Mouse (Mus musculus): ENCODE data around the gene Col24a1.
"Not testable (repeated sequence)": the region's sequence is repeated elsewhere in the genome, so short reads cannot be mapped to it uniquely, and the experiment has no call there.

Gene Col24a1

DNA sequence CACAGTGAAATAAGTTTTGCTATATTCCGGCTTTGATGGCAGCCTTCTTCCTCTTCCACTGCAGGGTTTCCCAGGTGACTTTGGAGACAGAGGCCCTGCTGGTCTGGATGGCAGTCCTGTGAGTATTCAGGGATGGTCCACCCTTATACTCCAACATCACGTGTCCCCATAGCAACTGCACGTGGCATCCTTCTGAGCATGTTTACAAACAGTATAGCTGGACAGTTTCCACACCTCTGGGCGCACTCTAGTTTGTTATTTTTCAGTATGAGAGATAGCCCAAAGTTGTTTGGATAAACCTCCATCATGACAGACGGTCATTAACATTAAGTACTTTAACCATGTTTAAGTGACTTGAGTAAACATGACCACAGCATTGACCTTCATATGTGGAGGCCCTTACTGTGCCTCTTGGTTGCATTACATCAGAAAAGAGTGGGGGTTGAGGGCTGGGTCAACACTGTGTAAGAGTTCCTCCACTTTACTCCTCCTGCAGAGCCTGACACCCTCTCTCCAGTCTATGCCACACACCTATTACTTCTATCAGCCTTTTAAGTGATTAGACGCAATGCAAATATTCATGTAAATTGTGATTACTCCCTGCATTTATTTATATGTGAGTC, 64.7 kb downstream of the Col24a1 start:
- no peak for DNase-seq

DNA sequence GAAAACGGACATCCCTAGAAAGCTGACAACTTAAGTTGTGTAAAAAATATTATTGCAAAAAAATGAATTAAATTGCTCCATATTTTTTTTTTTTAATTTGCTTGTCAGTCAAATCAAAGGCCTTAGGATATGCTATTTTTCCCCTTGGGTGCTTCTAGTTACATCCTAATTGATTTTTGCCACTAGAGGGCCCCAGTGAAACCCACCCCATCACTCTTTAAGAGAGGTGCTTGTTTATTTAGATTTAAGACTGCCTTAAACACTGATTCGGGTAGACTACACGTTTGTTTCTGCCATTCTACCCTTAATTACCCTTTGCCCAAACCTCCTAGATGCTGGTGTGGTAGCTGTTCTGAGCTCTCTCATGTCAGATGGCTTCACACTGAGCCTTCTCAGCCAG, 73.0 kb downstream of the Col24a1 start:
- DNase-seq, result peak; percentile 25 to 35

DNA sequence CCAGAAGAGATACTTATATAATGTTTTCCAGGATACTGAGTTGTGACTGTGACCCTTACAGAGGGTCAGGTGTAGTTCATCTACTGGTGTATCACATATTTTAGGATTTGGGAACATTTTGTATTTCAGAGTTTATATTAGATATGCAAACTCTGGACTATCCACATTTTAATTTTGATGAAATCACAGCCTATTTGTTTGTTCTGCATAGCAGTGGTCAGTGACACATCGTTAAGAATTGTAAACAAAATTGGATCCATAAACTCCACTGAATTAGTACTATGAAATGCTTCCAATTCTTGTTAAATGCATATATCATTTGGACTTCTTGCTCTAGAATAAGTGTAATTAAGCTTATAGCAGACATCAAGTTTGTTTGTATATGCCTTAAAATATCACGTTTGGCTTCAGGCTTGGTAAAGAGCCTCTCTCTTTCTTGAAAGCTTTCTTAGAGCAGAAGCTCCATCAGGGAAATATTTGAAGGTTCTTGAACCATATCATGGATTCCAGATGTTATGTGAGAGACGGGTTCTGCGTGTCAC, 75.0 kb downstream of the Col24a1 start:
- no peak for DNase-seq

DNA sequence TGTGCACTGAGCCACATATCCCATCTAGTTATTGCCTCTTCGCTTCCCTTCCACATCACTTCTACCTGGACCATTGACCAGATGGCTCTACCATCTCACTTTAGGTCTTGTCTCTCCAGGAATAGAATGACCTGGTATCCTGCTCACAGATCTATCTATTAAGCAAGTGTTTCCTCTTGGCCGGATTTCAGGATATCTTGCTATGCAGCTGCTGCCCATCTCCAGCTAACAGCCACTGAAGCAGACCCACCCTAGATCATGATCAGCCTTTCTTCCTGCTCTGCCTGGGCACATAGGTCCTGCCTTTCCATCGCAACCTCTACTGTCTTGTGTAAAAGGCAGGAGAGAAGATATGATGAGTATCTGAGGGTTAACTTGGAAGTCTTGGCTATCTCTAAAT, 84.0 kb downstream of the Col24a1 start:
- no peak for DNase-seq

GRCm38 (mm10) chr3:145383095-145383494, 90.8 kb downstream of the Col24a1 start:
- DNase-seq, result no peak

DNA sequence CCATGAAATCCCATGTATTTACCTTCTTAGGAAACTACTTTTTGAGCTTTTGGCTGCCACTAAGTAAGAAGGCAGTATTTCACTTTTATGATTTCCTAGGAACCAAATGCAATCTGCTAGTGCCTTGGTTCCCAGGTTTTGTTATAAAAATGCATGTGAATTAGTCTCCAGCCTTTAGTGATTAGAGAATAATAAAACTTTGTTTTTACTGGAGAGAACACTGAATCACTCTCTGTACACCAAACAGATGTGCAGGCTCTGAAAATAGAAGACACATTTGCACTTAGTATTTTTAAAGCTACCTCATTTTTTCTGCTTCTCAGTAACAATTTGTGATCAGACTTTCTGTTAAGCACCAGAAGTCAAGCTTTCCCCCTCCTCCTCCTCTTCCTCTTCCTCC, 94.2 kb downstream of the Col24a1 start:
- DNase-seq, result no peak

- DNase-seq, result no peak
Observed at GRCm38 (mm10) chr3:145390681-145391080, 98.4 kb downstream of the Col24a1 start.

DNA sequence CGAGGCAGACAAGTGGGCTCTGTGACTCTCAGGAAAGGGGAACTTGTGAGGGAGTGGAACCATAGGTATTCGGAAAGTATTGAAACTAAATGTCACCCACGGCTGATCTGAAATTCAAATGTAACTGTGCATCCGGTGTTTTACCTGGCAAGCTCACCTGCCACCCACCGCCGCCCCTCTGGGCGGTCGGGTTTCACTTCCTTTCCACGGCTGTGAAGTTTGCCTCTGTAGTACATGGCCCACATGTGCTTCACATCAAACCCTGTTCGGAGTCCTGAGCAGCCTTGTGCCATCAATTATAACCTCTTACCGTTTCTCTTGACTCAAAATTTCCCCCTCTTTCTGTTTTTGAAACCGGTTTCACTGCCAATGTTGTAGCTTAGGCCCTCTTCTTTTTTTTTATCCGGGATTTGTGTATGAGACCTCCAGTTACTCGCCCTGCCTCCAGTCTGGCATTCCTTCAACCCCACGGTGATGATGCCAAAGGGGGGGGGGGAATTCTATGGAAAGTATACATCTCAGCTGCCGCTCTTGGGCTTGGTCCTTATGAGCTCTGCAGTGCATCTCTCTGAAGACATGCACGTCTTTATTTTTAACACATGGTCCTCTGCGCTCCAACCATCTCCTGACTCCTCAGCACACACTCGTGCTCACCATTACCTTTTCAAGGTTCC, 99.9 kb downstream of the Col24a1 start:
- no peak for DNase-seq

- no peak for DNase-seq
Observed at GRCm38 (mm10) chr3:145399173-145399572, 106.9 kb downstream of the Col24a1 start.

- DNase-seq, result no peak
Observed at GRCm38 (mm10) chr3:145402257-145402656, 110.0 kb downstream of the Col24a1 start.

- no peak for DNase-seq
Observed at GRCm38 (mm10) chr3:145402994-145403393, 110.7 kb downstream of the Col24a1 start.

- DNase-seq, result peak; percentile 30 to 39
Observed at GRCm38 (mm10) chr3:145408045-145408444, 115.8 kb downstream of the Col24a1 start.

- peak in 1 of 2 experiments; percentile 5 for DNase-seq
Observed at GRCm38 (mm10) chr3:145412137-145412536, 119.9 kb downstream of the Col24a1 start.

DNA sequence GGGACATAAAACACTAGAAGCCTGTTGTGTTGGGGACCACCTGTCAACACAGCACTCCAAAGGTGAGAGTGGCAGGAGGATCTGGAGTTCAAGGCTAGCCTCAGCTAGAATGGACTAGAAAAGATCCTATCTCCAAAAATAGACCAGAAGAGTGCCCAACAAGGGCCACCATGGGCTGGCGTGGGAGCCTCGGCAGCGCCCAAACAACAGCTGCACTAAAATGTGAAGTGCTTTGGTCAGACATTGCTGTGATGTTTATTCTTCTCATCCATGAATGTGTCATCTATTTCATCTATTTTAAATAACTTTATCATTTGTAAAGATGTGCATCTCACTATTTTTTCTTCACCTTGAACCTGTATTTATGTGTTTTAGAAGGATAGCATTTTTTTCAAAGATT, 122.1 kb downstream of the Col24a1 start:
- DNase-seq, result no peak

GRCm38 (mm10) chr3:145417809-145418208, 125.5 kb downstream of the Col24a1 start:
- peak; percentile 19 to 38 for DNase-seq

- DNase-seq, result no peak
Observed at GRCm38 (mm10) chr3:145420421-145420820, 128.1 kb downstream of the Col24a1 start.

DNA sequence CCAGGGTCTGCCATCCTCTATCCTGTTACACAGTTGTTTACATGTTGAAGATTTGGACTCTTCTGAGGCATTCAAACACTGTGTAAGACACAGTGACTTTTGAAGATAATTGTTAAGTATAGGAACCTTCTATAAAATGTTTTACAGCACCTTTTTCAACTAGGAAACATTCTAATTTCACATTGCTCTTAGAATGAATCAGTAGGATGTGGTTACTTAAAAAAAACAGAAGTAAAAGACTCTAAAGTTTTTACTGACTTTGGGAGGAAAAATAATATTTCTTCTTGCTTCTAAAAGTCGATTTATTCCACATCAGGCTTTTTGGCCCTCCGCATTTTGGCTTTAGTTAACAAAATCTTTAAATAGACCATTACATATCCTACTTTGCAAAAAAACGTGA, 129.8 kb downstream of the Col24a1 start:
- DNase-seq, result no peak

- no peak for DNase-seq
Observed at GRCm38 (mm10) chr3:145438352-145438751, 146.1 kb downstream of the Col24a1 start.

DNA sequence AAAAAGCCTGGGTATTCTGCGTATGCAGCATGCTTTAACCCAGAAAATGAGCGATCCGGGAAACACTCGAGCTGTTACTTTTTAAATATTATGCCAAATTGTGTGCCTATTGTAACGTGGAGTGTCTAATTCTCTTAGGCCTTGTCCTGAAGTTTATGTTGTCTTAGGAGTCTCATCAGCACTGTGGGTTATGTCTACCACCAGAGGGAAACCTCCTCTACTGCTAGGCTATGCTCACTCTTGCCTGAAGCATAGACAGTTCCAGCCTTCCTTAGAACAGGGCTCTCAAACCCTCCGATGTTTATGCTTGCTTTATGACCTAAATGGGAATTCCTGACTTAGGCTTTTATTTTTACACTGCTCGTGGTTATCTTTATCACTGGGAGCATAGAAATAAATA, 146.8 kb downstream of the Col24a1 start:
- DNase-seq, result peak in 1 of 2 experiments; percentile 3

DNA sequence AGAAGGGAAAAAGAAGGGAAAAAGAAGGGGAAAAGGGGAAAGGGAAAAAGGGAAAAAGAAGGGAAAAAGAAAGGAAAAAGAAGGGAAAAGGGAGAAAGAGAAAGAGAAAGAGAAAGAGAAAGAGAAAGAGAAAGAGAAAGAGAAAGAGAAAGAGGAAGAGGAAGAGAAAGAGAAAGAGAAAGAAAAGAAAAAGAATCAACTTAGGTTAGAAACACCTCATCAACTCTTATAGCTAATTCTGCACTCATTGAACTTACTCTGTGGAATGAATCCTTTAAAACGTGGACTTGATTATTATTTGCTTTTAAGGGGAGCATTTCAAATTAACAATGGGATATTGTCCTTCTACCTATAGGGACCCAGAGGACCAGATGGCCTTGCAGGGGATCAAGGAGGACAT, 148.7 kb downstream of the Col24a1 start:
- DNase-seq, result no peak

GRCm38 (mm10) chr3:145442268-145442667, 150.0 kb downstream of the Col24a1 start:
- peak; percentile 56 to 62 for DNase-seq

DNA sequence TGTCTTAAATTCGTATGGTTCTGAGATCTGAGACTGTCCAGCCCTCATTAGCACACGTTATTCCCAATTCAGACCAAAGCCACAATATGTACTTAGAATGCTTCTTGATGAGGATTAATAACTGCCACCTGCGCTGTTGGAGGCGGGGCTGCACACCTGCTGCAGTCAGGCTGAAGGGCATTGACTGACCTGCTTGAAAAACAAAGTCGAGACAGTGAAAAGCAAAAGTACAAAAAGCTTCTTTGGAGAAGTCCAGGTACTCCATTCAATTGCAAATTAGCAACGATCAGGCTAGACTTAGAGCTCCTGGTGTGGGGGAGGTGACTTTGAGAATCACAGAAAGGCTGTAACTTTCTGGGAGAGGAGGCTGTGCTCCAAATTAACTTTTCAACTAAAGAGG, 150.9 kb downstream of the Col24a1 start:
- DNase-seq, result not testable (repeated sequence)

- DNase-seq, result no peak
Observed at GRCm38 (mm10) chr3:145457039-145457438, 164.8 kb downstream of the Col24a1 start.

GRCm38 (mm10) chr3:145462351-145462750, 170.1 kb downstream of the Col24a1 start:
- DNase-seq, result no peak
